Mouse (Mus musculus) gastrocnemius, adult 18-20 months (tissue): Measurements from ENCODE around the gene Ddx23. TPM values are rescaled to one million over a fixed set of nuclear protein-coding genes. Genes with fewer than 3 reads are reported as not detected.
A peak's percentile ranks its signal among the peaks of the same experiment; 100 is the strongest.

Source experiments
- DNase-seq: peaks from one replicate; pipeline ENCODE4 v3.0.0; 2021; ENCODE audit warnings: low spot score
- total RNA-seq, 2 experiments: library from RNA; stranded (reverse); gene quantifications; 2 replicates each; pipeline ENCODE4 v1.2.3; 2021

Ddx23 gene
- total RNA-seq, 2 experiments from 2014 or later = 65.7 to 83.1 TPM

DNA sequence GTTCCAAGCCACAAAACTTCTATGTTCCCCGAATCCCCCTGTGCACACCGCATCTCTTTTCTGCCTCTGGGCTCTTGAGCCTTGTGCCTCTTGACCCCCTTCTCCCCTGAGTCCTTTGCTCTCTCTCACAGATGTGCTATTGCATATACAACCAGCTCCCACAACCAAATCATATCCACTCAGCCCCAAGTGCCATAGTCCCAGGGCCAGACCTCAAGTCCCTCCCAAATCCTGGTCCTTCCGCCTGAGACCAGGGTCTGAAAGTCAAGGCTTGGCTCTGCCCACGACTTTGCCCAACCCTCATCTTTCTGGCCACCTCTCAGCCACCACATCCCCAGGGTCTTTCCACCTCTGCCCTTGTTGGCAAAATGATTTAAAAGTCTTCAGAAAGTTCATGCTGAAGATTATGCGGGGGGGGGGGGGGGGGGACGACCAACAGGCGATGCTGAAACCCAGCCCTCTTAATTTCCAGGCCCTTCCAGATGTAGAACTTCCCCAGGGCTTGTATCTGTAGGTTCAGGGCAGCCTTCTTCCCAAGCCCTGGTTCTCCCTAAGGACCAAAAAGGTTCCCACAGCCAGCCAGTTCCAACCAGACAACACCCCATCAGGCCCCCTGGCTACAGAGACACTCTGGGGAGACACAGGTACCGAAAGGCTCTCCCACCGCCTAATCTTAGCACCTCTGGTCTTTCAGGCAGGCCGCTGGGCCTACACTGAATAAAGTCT, 54.5 kb downstream of the Ddx23 start:
- DNase-seq = no peak

DNA sequence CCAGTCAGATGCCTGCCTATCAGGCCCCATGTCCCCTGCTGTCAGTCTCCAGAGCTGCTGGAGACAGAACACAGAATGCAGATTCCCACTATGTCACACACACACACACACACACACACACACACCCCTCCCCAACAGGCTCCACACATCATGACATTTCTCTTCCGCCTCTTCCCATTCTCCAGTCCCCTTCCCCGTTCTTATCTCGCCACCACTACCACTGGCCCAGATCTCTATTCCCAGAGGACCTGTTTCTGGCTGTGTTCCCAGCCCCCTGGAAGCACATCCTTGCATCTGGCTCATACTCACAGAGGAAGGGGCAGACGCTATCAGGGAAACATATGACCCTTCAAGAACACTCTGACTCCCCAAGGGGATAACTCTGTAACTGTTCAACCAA, 55.1 kb downstream of the Ddx23 start:
- peak; percentile 43 for DNase-seq

- DNase-seq = no peak
These were observed 56.0 kb downstream of the Ddx23 start for GRCm38 (mm10) chr15:98606739-98607138.

GRCm38 (mm10) chr15:98606051-98606536, 56.6 kb downstream of the Ddx23 start:
- peak; percentile 35 for DNase-seq

GRCm38 (mm10) chr15:98604041-98604575, 58.6 kb downstream of the Ddx23 start:
- DNase-seq = no peak

DNA sequence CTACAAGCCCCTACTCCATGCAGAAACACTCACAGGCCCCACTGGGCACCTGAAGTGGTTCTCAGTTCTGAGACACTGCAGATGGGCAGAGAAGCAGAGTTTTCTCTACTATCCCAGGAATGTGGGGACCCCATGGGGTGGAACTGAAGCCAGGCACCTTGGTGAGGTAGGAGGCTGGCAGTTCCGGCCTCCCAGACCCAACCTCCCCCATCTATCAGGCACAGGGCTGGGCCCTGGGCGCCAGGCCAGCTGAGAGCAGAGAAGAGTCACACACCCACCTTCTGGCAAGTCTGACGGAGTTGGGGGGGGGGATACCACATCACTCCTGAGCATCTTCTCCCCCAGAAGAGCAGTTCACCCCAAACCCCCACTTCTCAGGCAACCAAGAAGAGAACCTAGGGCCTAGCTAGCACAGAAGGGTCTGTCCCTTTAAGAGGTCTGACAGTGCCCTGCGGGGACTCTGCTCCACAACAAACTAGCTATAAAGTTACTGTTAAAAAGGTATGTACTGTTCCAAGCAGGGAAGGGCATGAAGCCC, 59.7 kb downstream of the Ddx23 start:
- no peak for DNase-seq

- DNase-seq = peak; percentile 64
These were observed 60.4 kb downstream of the Ddx23 start for GRCm38 (mm10) chr15:98602191-98602881.

DNA sequence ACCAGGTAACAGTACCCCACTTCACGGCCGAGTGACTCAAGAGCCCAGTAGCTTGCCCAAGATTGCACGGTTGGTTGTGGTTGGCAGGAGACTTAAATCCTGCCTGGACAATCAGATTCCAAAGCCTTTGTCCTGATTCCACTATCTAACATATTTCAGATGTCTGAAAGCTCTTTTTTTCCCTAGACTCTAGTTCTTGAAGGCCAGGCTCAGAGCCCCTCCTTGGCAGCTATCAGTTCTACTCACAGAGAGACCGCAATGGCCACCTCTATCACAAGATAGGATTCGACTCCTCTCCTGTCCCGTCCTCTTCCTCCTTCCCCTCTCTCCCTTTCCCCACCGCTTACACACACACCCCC, 60.9 kb downstream of the Ddx23 start:
- DNase-seq = no peak

DNA sequence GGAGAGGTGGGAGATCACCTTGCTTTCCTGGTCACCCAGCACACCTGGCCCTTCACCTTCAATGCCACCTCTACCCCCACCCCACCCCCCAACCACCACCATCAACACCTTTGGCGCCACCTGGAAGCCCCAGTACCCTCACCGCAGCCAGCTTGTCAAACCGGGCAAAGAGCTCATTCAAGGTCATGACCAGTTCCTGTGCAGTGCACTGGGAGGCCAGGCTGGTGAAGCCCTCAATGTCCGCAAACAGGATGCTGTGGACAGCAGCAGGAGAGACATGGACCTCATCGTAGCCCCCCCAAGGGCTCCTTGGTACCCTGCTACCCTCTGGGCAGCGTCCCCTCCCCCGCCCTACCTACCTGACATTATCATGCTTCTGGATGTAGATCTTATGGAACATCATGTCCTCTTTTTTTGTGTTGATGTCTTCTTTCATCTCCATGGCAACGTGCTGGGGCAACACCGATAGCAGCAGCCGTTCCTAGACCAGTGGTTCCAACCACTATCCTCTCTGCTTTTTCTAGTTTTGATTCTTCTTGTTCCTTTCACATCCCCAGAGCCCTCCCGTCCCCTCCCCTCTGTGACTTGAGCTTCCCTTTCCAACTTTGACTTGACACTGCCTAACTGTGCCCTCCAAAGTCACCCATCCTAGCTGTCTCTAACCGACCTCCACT, 62.5 kb downstream of the Ddx23 start:
- no peak for DNase-seq

DNA sequence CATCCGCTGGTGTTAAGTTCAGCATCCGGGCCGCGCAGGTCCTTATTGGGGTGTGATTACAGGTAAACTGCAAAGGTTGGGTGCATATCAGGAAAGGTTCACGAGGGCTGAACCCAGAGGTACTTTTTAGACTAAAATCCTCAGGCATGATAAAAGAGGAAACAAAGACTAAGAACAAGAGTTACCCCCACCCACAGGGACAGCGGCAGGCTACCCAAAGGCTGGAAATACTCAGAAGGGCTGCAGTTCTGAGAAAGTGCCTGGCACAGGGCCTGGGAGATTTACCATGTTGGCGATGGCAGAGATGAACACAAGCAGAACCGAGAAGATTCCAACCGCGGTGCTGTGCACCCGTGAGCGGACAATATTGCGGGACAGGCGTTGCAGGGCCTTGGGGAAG, 66.1 kb downstream of the Ddx23 start:
- no peak for DNase-seq

Other genes with a start within 250 kb of the Ddx23 start
- not detected for gene Olfr282, start 231.7 kb downstream of the Ddx23 start, total RNA-seq
- gene Olfr281, start 210.3 kb downstream of the Ddx23 start, total RNA-seq = not detected
- not detected for gene OR5BS1P, start 193.0 kb downstream of the Ddx23 start, total RNA-seq
- not detected for gene Lalba, start 180.2 kb downstream of the Ddx23 start, total RNA-seq
- not detected for gene Olfr279, start 170.5 kb downstream of the Ddx23 start, total RNA-seq
- 10 to 100 TPM; 60.8 to 60.9 TPM for gene Kansl2, start 128.6 kb downstream of the Ddx23 start, total RNA-seq
- 10 to 100 TPM; 21.1 to 24.3 TPM for gene Ccnt1, start 92.0 kb downstream of the Ddx23 start, total RNA-seq
- under 1 TPM in 1 of 2 experiments, not detected in 1; 0.91 TPM for gene 4930415O20Rik, start 91.9 kb downstream of the Ddx23 start, total RNA-seq
- gene Adcy6, start 52.8 kb downstream of the Ddx23 start, total RNA-seq = 10 to 100 TPM; 14.3 to 17.9 TPM
- under 1 TPM; 0.64 to 0.85 TPM for gene Cacnb3, start 32.1 kb downstream of the Ddx23 start, total RNA-seq
- gene Rnd1, start 14.6 kb upstream of the Ddx23 start, total RNA-seq = 1 to 10 TPM; 2.8 to 3.2 TPM
- not detected for gene Ccdc65, start 45.3 kb upstream of the Ddx23 start, total RNA-seq
- gene Fkbp11, start 65.3 kb upstream of the Ddx23 start, total RNA-seq = 1 to 10 TPM in 1 of 2 experiments, under 1 TPM in 1; 0.80 to 1.1 TPM
- gene Arf3, start 100.3 kb upstream of the Ddx23 start, total RNA-seq = 1 to 10 TPM; 8.1 to 9.0 TPM
- 1 to 10 TPM in 1 of 2 experiments, under 1 TPM in 1; 0.57 to 1.4 TPM for gene Wnt10b, start 115.3 kb upstream of the Ddx23 start, total RNA-seq
- gene Wnt1, start 127.0 kb upstream of the Ddx23 start, total RNA-seq = not detected
- under 1 TPM; 0.36 to 0.57 TPM for gene Ddn, start 146.6 kb upstream of the Ddx23 start, total RNA-seq
- gene Prkag1, start 168.6 kb upstream of the Ddx23 start, total RNA-seq = 10 to 100 TPM; 48.1 to 49.6 TPM
- 10 to 100 TPM; 43.2 to 50.1 TPM for gene Kmt2d, start 208.3 kb upstream of the Ddx23 start, total RNA-seq
- 1 to 10 TPM; 1.3 TPM for gene Rhebl1, start 231.6 kb upstream of the Ddx23 start, total RNA-seq
- 1 to 10 TPM in 1 of 2 experiments, under 1 TPM in 1; 0.75 to 1.5 TPM for gene Dhh, start 235.6 kb upstream of the Ddx23 start, total RNA-seq